Mouse (Mus musculus) midbrain, embryonic 13.5 days (tissue): Measurements from ENCODE around the gene Keap1. TPM values are rescaled to one million over a fixed set of nuclear protein-coding genes. Genes with fewer than 3 reads are reported as not detected.

Source experiments
- ATAC-seq: fragments of 200-750 bp; cut with Nextera tagmentation; 2 replicates; pipeline ENCODE4 v1.8.0; 2017; ENCODE audit warnings: mild to moderate bottlenecking, moderate TSS enrichment, moderate library complexity
- H3K27ac ChIP-seq: fragments of 300-500 bp; sonication (generic); 2 replicates; pipeline ENCODE4 v1.5.1; 2015; ENCODE audit warnings: inconsistent platforms, mild to moderate bottlenecking, moderate library complexity
- H3K27me3 ChIP-seq: fragments of 300-500 bp; sonication (generic); 2 replicates; pipeline ENCODE4 v1.6.1; 2015; ENCODE audit warnings: mild to moderate bottlenecking, inconsistent platforms
- H3K36me3 ChIP-seq: fragments of 300-500 bp; sonication (generic); 2 replicates; pipeline ENCODE4 v1.6.1; 2015; ENCODE audit warnings: mild to moderate bottlenecking, inconsistent platforms
- H3K4me1 ChIP-seq: fragments of 300-500 bp; sonication (generic); replicated peaks from 2 replicates; pipeline ENCODE4 v1.6.1; 2015; ENCODE audit warnings: inconsistent platforms
- H3K4me2 ChIP-seq: fragments of 300-500 bp; sonication (generic); replicated peaks from 2 replicates; pipeline ENCODE4 v1.6.1; 2015; ENCODE audit warnings: moderate library complexity, mild to moderate bottlenecking, inconsistent platforms
- H3K4me3 ChIP-seq: fragments of 300-500 bp; sonication (generic); replicated peaks from 2 replicates; pipeline ENCODE4 v1.5.1; 2015; ENCODE audit warnings: mild to moderate bottlenecking, inconsistent platforms
- H3K9ac ChIP-seq: fragments of 300-500 bp; sonication (generic); replicated peaks from 2 replicates; pipeline ENCODE4 v1.6.1; 2015; ENCODE audit warnings: mild to moderate bottlenecking, inconsistent platforms
- H3K9me3 ChIP-seq: fragments of 300-500 bp; sonication (generic); 2 replicates; pipeline ENCODE4 v1.6.1; 2016; ENCODE audit warnings: mild to moderate bottlenecking, inconsistent platforms
- WGBS: fragments of 180-500 bp; shearing (Covaris S2); methylation state at CpG from one replicate; pipeline ENCODE4 v1.1.7; 2015; 5-methylcytosine and 5-hydroxymethylcytosine counted together
- polyA plus RNA-seq: library from polyadenylated mRNA; unstranded; fragments of >200 nt; fragmentation: Nextera tagmentation; extraction: Ambion mirVana; gene quantifications from 2 replicates; pipeline ENCODE4 v1.2.1, GENCODE M21; 2015

Keap1 gene
- polyA plus RNA-seq, 1 experiment from 2014 or later = 61.9 TPM

GRCm38 (mm10) chr9:21238004-21238732 lies 993 bp downstream of the Keap1 start:
- Histone ChIP-seq H3K9ac (peak overlapping the region; percentile 97), H3K27me3 (peaks cover 25% of the 10 kb centered on the region), H3K4me1 (peaks cover 27% of the 10 kb centered on the region), H3K36me3 (peaks cover 20% of the 10 kb centered on the region), H3K4me2 (peak overlapping the region; percentile 81), H3K9me3 (no peaks in the 10 kb centered on the region), H3K4me3 (peak overlapping the region; percentile 91), H3K27ac (peak overlapping the region; percentile 89)
- 2% methylated on average over 31 of the region's 31 CpGs for WGBS
- ATAC-seq = peak; percentile 10; the same call in 1 of the 2 replicates

- Histone ChIP-seq H3K4me1 (peaks cover 27% of the 10 kb centered on the region), H3K27ac (peak overlapping the region; percentile 89), H3K27me3 (peaks cover 18% of the 10 kb centered on the region), H3K9ac (peak overlapping the region; percentile 97), H3K9me3 (no peaks in the 10 kb centered on the region), H3K4me2 (peak overlapping the region; percentile 81), H3K4me3 (peak overlapping the region; percentile 91), H3K36me3 (peaks cover 26% of the 10 kb centered on the region)
- 19% methylated on average over 19 of the region's 19 CpGs for WGBS
- ATAC-seq = peak; percentile 46
Observed at GRCm38 (mm10) chr9:21237368-21238003, 1.7 kb downstream of the Keap1 start.

- H3K9me3 ChIP-seq = no peaks in the 10 kb centered on the region
- peaks cover 27% of the 10 kb centered on the region for H3K4me1 ChIP-seq
- ATAC-seq = no peak
- H3K27me3 ChIP-seq = peaks cover 13% of the 10 kb centered on the region
- 0 out of 2 replicates have a peak overlapping the region, but pooled peaks have one; percentile 89 for H3K27ac ChIP-seq
- H3K4me2 ChIP-seq = peak overlapping the region; percentile 81
- peak overlapping the region; percentile 97 for H3K9ac ChIP-seq
- peaks cover 30% of the 10 kb centered on the region for H3K36me3 ChIP-seq
- 85% methylated on average over 25 of the region's 25 CpGs for WGBS
- H3K4me3 ChIP-seq = peak overlapping the region; percentile 91
Observed at GRCm38 (mm10) chr9:21236991-21237367, 2.2 kb downstream of the Keap1 start.

DNA sequence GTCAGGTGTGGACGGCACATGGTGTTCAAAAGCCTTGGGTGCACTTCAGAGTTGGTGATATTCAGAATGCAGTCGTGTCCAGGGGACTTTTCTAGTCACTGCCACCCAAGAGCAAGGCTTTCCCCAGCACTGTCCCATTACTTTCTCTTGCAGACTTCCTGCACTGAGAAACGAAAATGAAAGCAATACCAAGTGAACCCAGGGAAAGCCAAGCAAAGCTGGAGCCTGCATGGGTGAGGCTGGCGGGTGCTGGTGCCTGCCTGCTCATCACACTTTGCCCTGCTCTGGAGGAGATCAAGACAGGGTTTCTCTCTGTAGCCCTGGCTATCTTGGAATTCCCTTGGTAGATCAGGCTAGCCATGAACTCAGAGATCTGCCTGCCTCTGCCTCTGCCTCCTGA lies 3.8 kb downstream of the Keap1 start:
- no peak overlapping the region for H3K4me3 ChIP-seq
- peaks cover 27% of the 10 kb centered on the region for H3K4me1 ChIP-seq
- peaks cover 46% of the 10 kb centered on the region for H3K36me3 ChIP-seq
- no peak overlapping the region for H3K4me2 ChIP-seq
- H3K27ac ChIP-seq = no peak overlapping the region
- peaks cover 4% of the 10 kb centered on the region for H3K27me3 ChIP-seq
- 85% methylated on average over 4 of the region's 4 CpGs for WGBS
- ATAC-seq = no peak
- H3K9ac ChIP-seq = no peak overlapping the region
- no peaks in the 10 kb centered on the region for H3K9me3 ChIP-seq

DNA sequence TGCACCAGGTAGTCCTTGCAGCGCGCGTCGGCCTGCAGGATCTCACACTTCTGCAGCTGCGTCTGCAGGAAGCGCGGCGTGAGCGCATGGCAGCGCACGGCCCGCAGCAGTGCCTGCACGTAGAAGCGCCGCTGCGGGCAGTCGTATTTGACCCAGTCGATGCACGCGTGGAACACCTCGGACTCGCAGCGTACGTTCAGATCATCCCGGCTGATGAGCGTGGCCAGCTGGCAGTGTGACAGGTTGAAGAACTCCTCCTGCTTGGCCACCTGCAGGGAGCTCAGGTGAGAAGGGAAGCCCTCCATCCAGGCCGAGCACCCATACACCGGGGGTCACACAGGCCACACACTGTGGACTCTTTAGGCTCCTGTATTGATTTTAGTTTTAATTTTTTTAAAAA lies 5.4 kb downstream of the Keap1 start:
- Histone ChIP-seq H3K9ac (no peak overlapping the region), H3K36me3 (peaks cover 61% of the 10 kb centered on the region)

GRCm38 (mm10) chr9:21233366-21233765 lies 5.8 kb downstream of the Keap1 start:
- no peak overlapping the region for H3K27ac ChIP-seq
- peaks cover 27% of the 10 kb centered on the region for H3K4me1 ChIP-seq
- peaks cover 61% of the 10 kb centered on the region for H3K36me3 ChIP-seq
- H3K9me3 ChIP-seq = no peaks in the 10 kb centered on the region
- no peaks in the 10 kb centered on the region for H3K27me3 ChIP-seq
- H3K4me2 ChIP-seq = no peak overlapping the region
- no peak overlapping the region for H3K9ac ChIP-seq
- H3K4me3 ChIP-seq = no peak overlapping the region
- no peak for ATAC-seq
- 90% methylated on average over 29 of the region's 29 CpGs for WGBS

More for the DNA sequence above, 5.4 kb downstream of the Keap1 start:
- Histone ChIP-seq H3K27me3 (no peaks in the 10 kb centered on the region), H3K9me3 (no peaks in the 10 kb centered on the region), H3K4me1 (peaks cover 27% of the 10 kb centered on the region), H3K4me2 (no peak overlapping the region), H3K4me3 (no peak overlapping the region), H3K27ac (no peak overlapping the region)
- WGBS = 79% methylated on average over 28 of the region's 28 CpGs
- ATAC-seq = no peak

GRCm38 (mm10) chr9:21232867-21233266 lies 6.3 kb downstream of the Keap1 start:
- no peak overlapping the region for H3K4me2 ChIP-seq
- H3K27ac ChIP-seq = no peak overlapping the region
- peaks cover 61% of the 10 kb centered on the region for H3K36me3 ChIP-seq
- no peaks in the 10 kb centered on the region for H3K9me3 ChIP-seq
- no peaks in the 10 kb centered on the region for H3K27me3 ChIP-seq
- no peak overlapping the region for H3K4me3 ChIP-seq
- WGBS = 91% methylated on average over 5 of the region's 5 CpGs
- peaks cover 26% of the 10 kb centered on the region for H3K4me1 ChIP-seq
- no peak for ATAC-seq
- no peak overlapping the region for H3K9ac ChIP-seq

DNA sequence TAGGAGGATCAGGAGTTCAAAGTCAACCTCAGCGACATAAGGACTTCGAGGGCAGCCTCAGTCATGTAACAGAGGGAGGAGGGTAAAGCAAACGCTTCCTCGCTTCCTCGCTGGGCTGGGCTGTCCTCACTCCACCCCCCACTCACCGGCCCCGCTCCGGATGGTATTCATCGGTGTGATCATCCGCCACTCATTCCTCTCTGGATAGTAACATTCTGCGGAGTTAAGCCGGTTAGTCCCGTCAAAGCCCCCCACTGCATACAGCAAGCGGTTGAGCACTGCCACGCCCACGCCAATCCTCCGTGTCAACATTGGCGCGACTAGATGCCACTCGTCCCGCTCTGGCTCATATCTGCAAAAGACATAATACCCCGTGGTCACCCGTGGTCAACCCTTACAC lies 7.6 kb downstream of the Keap1 start:
- Histone ChIP-seq H3K36me3 (peaks cover 61% of the 10 kb centered on the region), H3K9ac (no peak overlapping the region)

DNA sequence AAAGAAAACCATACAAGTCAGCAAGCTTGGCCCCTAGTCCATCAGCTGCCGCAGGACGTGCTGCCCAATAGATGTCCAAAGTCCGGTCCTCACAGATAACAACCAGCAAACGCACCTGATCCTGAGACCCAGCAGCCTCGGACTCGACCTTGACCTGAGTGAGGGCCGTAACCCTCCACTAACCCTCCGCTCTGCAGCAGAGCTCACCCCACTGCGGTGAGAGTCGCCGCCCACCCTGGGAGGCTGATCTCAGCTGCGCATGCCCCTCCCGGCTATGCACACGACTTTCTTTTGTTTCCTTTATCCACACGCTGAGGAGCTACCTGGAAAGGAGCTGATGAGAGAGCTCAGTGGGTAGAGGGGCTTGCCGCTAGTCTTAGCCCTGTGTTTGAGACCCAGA lies 11.8 kb downstream of the Keap1 start:
- no peaks in the 10 kb centered on the region for H3K9me3 ChIP-seq
- peaks cover 16% of the 10 kb centered on the region; the same call in 1 of the 2 replicates for H3K27me3 ChIP-seq
- peaks cover 16% of the 10 kb centered on the region for H3K4me1 ChIP-seq
- H3K4me3 ChIP-seq = peak overlapping the region; percentile 22; the same call in 1 of the 2 replicates
- H3K9ac ChIP-seq = peak overlapping the region; percentile 30; the same call in 1 of the 2 replicates
- peak; percentile 70 for ATAC-seq
- H3K36me3 ChIP-seq = peaks cover 35% of the 10 kb centered on the region
- WGBS = 12% methylated on average over 16 of the region's 16 CpGs
- peak overlapping the region; percentile 47 for H3K4me2 ChIP-seq
- peak overlapping the region; percentile 4; the same call in 1 of the 2 replicates for H3K27ac ChIP-seq

More for the DNA sequence above, 7.6 kb downstream of the Keap1 start:
- no peaks in the 10 kb centered on the region for H3K9me3 ChIP-seq
- 0 out of 2 replicates have a peak, but pooled peaks cover 3% of the 10 kb centered on the region for H3K27me3 ChIP-seq
- peaks cover 21% of the 10 kb centered on the region for H3K4me1 ChIP-seq
- no peak overlapping the region for H3K27ac ChIP-seq
- no peak overlapping the region for H3K4me2 ChIP-seq
- WGBS = 47% methylated on average over 23 of the region's 23 CpGs
- no peak for ATAC-seq
- H3K4me3 ChIP-seq = no peak overlapping the region

- WGBS = 15% methylated on average over 7 of the region's 7 CpGs
- no peak overlapping the region for H3K9ac ChIP-seq
- H3K27me3 ChIP-seq = peaks cover 16% of the 10 kb centered on the region; the same call in 1 of the 2 replicates
- H3K27ac ChIP-seq = no peak overlapping the region
- peaks cover 22% of the 10 kb centered on the region for H3K4me1 ChIP-seq
- H3K36me3 ChIP-seq = peaks cover 15% of the 10 kb centered on the region
- H3K4me2 ChIP-seq = peak overlapping the region; percentile 32
- H3K9me3 ChIP-seq = no peaks in the 10 kb centered on the region
- no peak for ATAC-seq
- no peak overlapping the region for H3K4me3 ChIP-seq
Observed at GRCm38 (mm10) chr9:21225415-21225758, 13.8 kb downstream of the Keap1 start.

- H3K27me3 ChIP-seq = peaks cover 16% of the 10 kb centered on the region; the same call in 1 of the 2 replicates
- H3K4me3 ChIP-seq = no peak overlapping the region
- no peak overlapping the region for H3K27ac ChIP-seq
- no peak overlapping the region for H3K9ac ChIP-seq
- no peaks in the 10 kb centered on the region for H3K9me3 ChIP-seq
- H3K4me2 ChIP-seq = peak overlapping the region; percentile 32
- H3K4me1 ChIP-seq = peaks cover 22% of the 10 kb centered on the region
- 25% methylated on average over 26 of the region's 26 CpGs for WGBS
- ATAC-seq = no peak
- peaks cover 10% of the 10 kb centered on the region for H3K36me3 ChIP-seq
Observed at GRCm38 (mm10) chr9:21224576-21225414, 14.4 kb downstream of the Keap1 start.
